Comparison of ENCODE assay signal across 10 mouse cellular contexts in the genomic region with DNA sequence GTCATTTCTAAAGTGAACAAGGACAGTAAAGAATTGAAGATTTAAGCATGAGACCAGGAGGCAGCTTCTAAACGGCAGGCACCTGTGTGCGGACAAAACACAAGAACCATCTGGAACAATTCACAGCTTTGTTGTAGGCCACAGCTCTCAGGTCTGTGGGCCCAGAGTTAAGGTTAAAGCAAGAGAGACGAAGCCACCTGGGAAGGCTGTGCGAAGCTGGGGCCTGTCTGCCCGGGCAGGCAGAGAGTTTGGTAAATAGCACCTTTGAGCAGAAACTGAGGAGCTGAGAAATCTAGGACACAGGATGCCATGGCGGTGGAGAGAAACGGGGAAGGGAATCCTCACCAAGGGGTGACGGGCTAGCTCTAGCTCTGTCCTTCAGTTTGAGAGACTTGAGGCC. TPM values are rescaled to one million over a fixed set of nuclear protein-coding genes. Genes with fewer than 3 reads are reported as not detected.
A peak's percentile ranks its signal among the peaks of the same experiment; 100 is the strongest.
DNase-seq lines count a peak whose midpoint lies in the region; ATAC-seq lines count a peak whose summit lies in the region.
"Had no signal": no experiment of that assay in that cellular context is flagged by ENCODE, and none has a peak within 500 bp of the region (broad histone marks: within the 10 kb centered on the region; RNA-seq: fewer than 3 reads in every experiment).

No protein-coding gene starts in this region.

- H3K4me1 ChIP-seq in megakaryocyte, embryonic 14.5 days: peaks cover 93% of the 10 kb centered on the region
- H3K4me1 ChIP-seq in liver, embryonic 15.5 days (replicated peaks): peaks cover 85% of the 10 kb centered on the region

- WGBS in liver, embryonic 15.5 days (ENCODE audit: insufficient replicate concordance): 85% methylated on average over 8 of the region's 8 CpGs

- peaks cover 40% of the 10 kb centered on the region for H3K36me3 ChIP-seq in megakaryocyte, embryonic 14.5 days (replicated peaks; ENCODE audit: low read length)
- peaks cover 40% of the 10 kb centered on the region for H3K36me3 ChIP-seq in liver, embryonic 15.5 days (replicated peaks)

- no peaks in the 10 kb centered on the region for H3K9me3 ChIP-seq in megakaryocyte, embryonic 14.5 days
- H3K9me3 ChIP-seq in liver, embryonic 15.5 days (replicated peaks): no peaks in the 10 kb centered on the region

- H3K9ac ChIP-seq in liver, embryonic 15.5 days: peak overlapping the region; percentile 95

- ATAC-seq in CD4-positive, CD25-positive, alpha-beta regulatory T cell, adult 4 months: no peak
- ATAC-seq in megakaryocyte, adult 5-6 weeks (ENCODE audit: poor library complexity, severe bottlenecking): no peak
- no peak for ATAC-seq in liver, embryonic 15.5 days (ENCODE audit: insufficient read depth)

- DNase-seq in CD4-positive, CD25-positive, alpha-beta regulatory T cell, adult 2 months (ENCODE audit: low read depth, low spot score): peak; percentile 47
- DNase-seq in thymus, postnatal 0 days (ENCODE audit: low spot score): peak; percentile 64
- DNase-seq in ovary, postnatal 10 days (ENCODE audit: low spot score): no peak
- no peak for DNase-seq in urinary bladder, postnatal 10 days (ENCODE audit: low spot score)

- H3K27ac ChIP-seq in liver, embryonic 15.5 days (replicated peaks): peak overlapping the region; percentile 98

- peak overlapping the region; percentile 90 for H3K4me2 ChIP-seq in liver, embryonic 15.5 days

- H3K27me3 ChIP-seq in megakaryocyte, embryonic 14.5 days (replicated peaks): no peaks in the 10 kb centered on the region
- H3K27me3 ChIP-seq in liver, embryonic 15.5 days: no peaks in the 10 kb centered on the region

- H3K4me3 ChIP-seq in megakaryocyte, embryonic 14.5 days (replicated peaks): peak overlapping the region; percentile 88
- H3K4me3 ChIP-seq in liver, embryonic 15.5 days (replicated peaks): peak overlapping the region; percentile 84

RNA-seq across cellular contexts. Expression of a gene that starts 3.4 kb away (rescaled TPM):
- polyA plus RNA-seq in CD4-positive, CD25-positive, alpha-beta regulatory T cell, adult 4 months (2017; shearing (Covaris generic)): 100 to 1,000 TPM; 243 to 289 TPM
- 8.3 and 13.9 TPM in 2 replicates for polyA plus RNA-seq in megakaryocyte, embryonic 14.5 days (2012; ENCODE audit: insufficient read depth, low replicate concordance)
- total RNA-seq in megakaryocyte, adult 5-6 weeks (2015): 68.9 and 87.3 TPM in 2 replicates
- total RNA-seq in megakaryocyte, adult 5-6 weeks (2017): 175 and 189 TPM in 2 replicates
- polyA plus RNA-seq in liver, embryonic 15.5 days (2015; fragmentation: Nextera tagmentation; extraction: Ambion mirVana): 103 and 108 TPM in 2 replicates
- 315 and 335 TPM in 2 replicates for polyA plus RNA-seq in thymus, postnatal 0 days (2015; fragmentation: Nextera tagmentation; extraction: Ambion mirVana)

RNA-seq across cellular contexts. Expression of a gene that starts 35.5 kb away (rescaled TPM):
- not detected for polyA plus RNA-seq in CD4-positive, CD25-positive, alpha-beta regulatory T cell, adult 4 months (2017; shearing (Covaris generic))
- not detected in 2 replicates for polyA plus RNA-seq in megakaryocyte, embryonic 14.5 days (2012; ENCODE audit: insufficient read depth, low replicate concordance)
- total RNA-seq in megakaryocyte, adult 5-6 weeks (2015): 0.16 and 0.83 TPM in 2 replicates
- 0.07 TPM in 1 of 2 replicates, not detected in the other for total RNA-seq in megakaryocyte, adult 5-6 weeks (2017)
- 0.07 and 0.20 TPM in 2 replicates for polyA plus RNA-seq in liver, embryonic 15.5 days (2015; fragmentation: Nextera tagmentation; extraction: Ambion mirVana)
- polyA plus RNA-seq in thymus, postnatal 0 days (2015; fragmentation: Nextera tagmentation; extraction: Ambion mirVana): 0.72 and 1.1 TPM in 2 replicates
- total RNA-seq: hematopoietic stem cell, adult 5-6 weeks had no signal

RNA-seq across cellular contexts. Expression of a gene that starts 38.5 kb away (rescaled TPM):
- polyA plus RNA-seq in CD4-positive, CD25-positive, alpha-beta regulatory T cell, adult 4 months (2017; shearing (Covaris generic)): not detected
- not detected in 2 replicates for polyA plus RNA-seq in megakaryocyte, embryonic 14.5 days (2012; ENCODE audit: insufficient read depth, low replicate concordance)
- total RNA-seq in megakaryocyte, adult 5-6 weeks (2015): not detected in 2 replicates
- not detected in 2 replicates for total RNA-seq in megakaryocyte, adult 5-6 weeks (2017)
- 2.6 and 3.3 TPM in 2 replicates for polyA plus RNA-seq in liver, embryonic 15.5 days (2015; fragmentation: Nextera tagmentation; extraction: Ambion mirVana)
- 0.32 and 0.40 TPM in 2 replicates for polyA plus RNA-seq in thymus, postnatal 0 days (2015; fragmentation: Nextera tagmentation; extraction: Ambion mirVana)
- total RNA-seq: common myeloid progenitor, adult 5-6 weeks; hematopoietic stem cell, adult 5-6 weeks had no signal

Comparison
In these comparisons a context has a peak if more than half of its experiments do, and no peak if none do; other contexts are left out.
1. DNase-seq: peak in CD4-positive, CD25-positive, alpha-beta regulatory T cell, adult 2 months (single experiment) and thymus, postnatal 0 days (single experiment); none in ovary, postnatal 10 days (single experiment) and urinary bladder, postnatal 10 days (single experiment).